Mouse (Mus musculus): ENCODE results near the gene Siglecf. TPM values are rescaled to one million over a fixed set of nuclear protein-coding genes. Genes with fewer than 3 reads are reported as not detected.

Gene Siglecf
- polyA plus RNA-seq, 2 experiments from 2014 or later = not detected

GRCm38 (mm10) chr7:43392349-43393121 lies 41.4 kb downstream of the Siglecf start:
- ATAC-seq = no peak

- ATAC-seq = no peak
Measured at GRCm38 (mm10) chr7:43399501-43399900, 48.4 kb downstream of the Siglecf start.

GRCm38 (mm10) chr7:43402718-43403117 lies 51.6 kb downstream of the Siglecf start:
- no peak for ATAC-seq

GRCm38 (mm10) chr7:43407573-43407972 lies 56.4 kb downstream of the Siglecf start:
- no peak for ATAC-seq

- no peak for ATAC-seq
Measured at GRCm38 (mm10) chr7:43408131-43408553, 57.0 kb downstream of the Siglecf start, which contains the start of gene Siglecg. Gene Siglecg (plus strand): TSS chr7:43408204.

GRCm38 (mm10) chr7:43409084-43409483 lies 57.9 kb downstream of the Siglecf start:
- no peak for ATAC-seq

Other genes with a start within 250 kb of the Siglecf start
- 1 to 10 TPM in 1 of 2 experiments, not detected in 1; 1.9 TPM for gene Zfp936, start 237.1 kb upstream of the Siglecf start, polyA plus RNA-seq (2017; shearing (Covaris generic))
- gene Zfp715, start 38.0 kb upstream of the Siglecf start, polyA plus RNA-seq (2017; shearing (Covaris generic)) = 10 to 100 TPM; 15.5 to 15.8 TPM
- 1 to 10 TPM in 1 of 2 experiments, not detected in 1; 2.4 TPM for gene Siglecg, start 56.9 kb downstream of the Siglecf start, polyA plus RNA-seq (2017; shearing (Covaris generic))
- not detected for gene Lim2, start 76.3 kb downstream of the Siglecf start, polyA plus RNA-seq (2017; shearing (Covaris generic))
- 100 to 1,000 TPM; 381 to 402 TPM for gene Nkg7, start 85.7 kb downstream of the Siglecf start, polyA plus RNA-seq (2017; shearing (Covaris generic))
- gene Cldnd2, start 89.4 kb downstream of the Siglecf start, polyA plus RNA-seq (2017; shearing (Covaris generic)) = 1 to 10 TPM in 1 of 2 experiments, not detected in 1; 1.4 TPM
- 100 to 1,000 TPM; 235 to 271 TPM for gene Etfb, start 92.7 kb downstream of the Siglecf start, polyA plus RNA-seq (2017; shearing (Covaris generic))
- gene Gm45233, start 92.8 kb downstream of the Siglecf start, polyA plus RNA-seq (2017; shearing (Covaris generic)) = not detected
- 1 to 10 TPM; 1.2 to 4.3 TPM for gene Vsig10l, start 111.8 kb downstream of the Siglecf start, polyA plus RNA-seq (2017; shearing (Covaris generic))
- gene Iglon5, start 138.7 kb downstream of the Siglecf start, polyA plus RNA-seq (2017; shearing (Covaris generic)) = not detected
- not detected for gene 4931406B18Rik, start 154.6 kb downstream of the Siglecf start, polyA plus RNA-seq (2017; shearing (Covaris generic))
- not detected for gene Cd33, start 193.1 kb downstream of the Siglecf start, polyA plus RNA-seq (2017; shearing (Covaris generic))
- 1 to 10 TPM; 3.2 to 3.4 TPM for gene Zfp658, start 210.9 kb downstream of the Siglecf start, polyA plus RNA-seq (2017; shearing (Covaris generic))
- 10 to 100 TPM in 1 of 2 experiments, 1 to 10 TPM in 1; 9.4 to 10.9 TPM for gene Zfp719, start 228.3 kb downstream of the Siglecf start, polyA plus RNA-seq (2017; shearing (Covaris generic))